Mouse (Mus musculus) small intestine, adult 2 months (tissue): Measurements from ENCODE around the gene Cntn2. TPM values are rescaled to one million over a fixed set of nuclear protein-coding genes. Genes with fewer than 3 reads are reported as not detected.

ENCODE experiments used
- H3K27ac ChIP-seq: fragments of 200-500 bp; 2 replicates; pipeline ENCODE4 v1.5.1; 2012; ENCODE audit warnings: low read depth, low read length, control low read depth, inconsistent platforms; ENCODE audit not compliant: insufficient read depth
- H3K27me3 ChIP-seq: fragments of 200-500 bp; 2 replicates; pipeline ENCODE4 v1.6.1; 2012; ENCODE audit warnings: mild to moderate bottlenecking, moderate library complexity, low read length, inconsistent platforms; ENCODE audit not compliant: control insufficient read depth, insufficient read depth
- H3K36me3 ChIP-seq: fragments of 200-500 bp; 2 replicates; pipeline ENCODE4 v1.6.1; 2012; ENCODE audit warnings: mild to moderate bottlenecking, low read length, control low read depth, inconsistent platforms; ENCODE audit not compliant: control insufficient read depth, insufficient read depth
- H3K4me1 ChIP-seq: fragments of 200-500 bp; 2 replicates; pipeline ENCODE4 v1.6.1; 2012; ENCODE audit warnings: low read length, inconsistent platforms, mixed read lengths; ENCODE audit not compliant: control insufficient read depth, insufficient read depth, insufficient read length
- H3K4me3 ChIP-seq: fragments of 200-500 bp; 2 replicates; pipeline ENCODE4 v1.5.1; 2012; ENCODE audit warnings: low read depth, mild to moderate bottlenecking, control low read depth, inconsistent platforms, low read length, moderate library complexity
- CTCF ChIP-seq: fragments of 200-500 bp; IDR thresholded peaks from 2 replicates; pipeline ENCODE4 v1.5.1; 2012; ENCODE audit warnings: low read depth, mild to moderate bottlenecking, control low read depth, inconsistent platforms, low read length, moderate library complexity, mixed read lengths; ENCODE audit not compliant: insufficient replicate concordance, insufficient read length; ENCODE audit errors: extremely low read depth
- POLR2A ChIP-seq: fragments of 200-500 bp; IDR thresholded peaks from 2 replicates; pipeline ENCODE4 v1.6.1; 2012; ENCODE audit warnings: low read depth, mild to moderate bottlenecking, control low read depth, inconsistent platforms, low read length, moderate library complexity
- WGBS: fragments of 180-500 bp; shearing (Covaris S2); methylation state at CpG from one replicate; pipeline ENCODE4 v1.1.7; 2018; 5-methylcytosine and 5-hydroxymethylcytosine counted together
- polyA plus RNA-seq: library from polyadenylated mRNA; depleted of rRNA; stranded (reverse); fragments of >200 nt; gene quantifications from 2 replicates; pipeline ENCODE4 v1.2.3, GENCODE M21; 2012

The Cntn2 gene
- polyA plus RNA-seq, 1 experiment = 0.13 TPM

DNA sequence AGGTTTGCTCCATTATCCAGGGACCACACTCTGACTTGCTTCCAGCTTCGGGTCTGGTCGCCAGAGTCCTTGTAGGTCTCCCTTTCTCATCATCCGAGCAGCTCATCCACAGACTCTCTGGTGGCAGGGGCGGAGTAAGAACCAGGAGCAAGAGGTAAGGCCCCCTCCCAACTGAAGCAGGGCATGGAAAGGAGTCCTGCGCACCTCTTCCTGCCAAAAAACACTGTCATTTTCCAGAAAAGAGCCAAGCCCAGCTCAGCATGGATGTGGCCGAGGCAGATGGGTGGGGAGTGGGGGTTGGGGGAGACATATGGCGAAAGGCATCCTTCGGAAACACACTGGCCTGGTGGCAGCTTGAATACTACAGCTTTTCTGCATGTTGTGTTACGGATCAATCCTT lies 26.5 kb upstream of the Cntn2 start:
- H3K36me3 ChIP-seq = no peaks in the 10 kb centered on the region
- WGBS = 77% methylated on average over 9 of the region's 9 CpGs
- TF ChIP-seq POLR2A (no peak), CTCF (no peak)
- H3K27ac ChIP-seq = no peak overlapping the region
- H3K27me3 ChIP-seq = no peaks in the 10 kb centered on the region
- H3K4me3 ChIP-seq = no peak overlapping the region
- no peaks in the 10 kb centered on the region for H3K4me1 ChIP-seq

DNA sequence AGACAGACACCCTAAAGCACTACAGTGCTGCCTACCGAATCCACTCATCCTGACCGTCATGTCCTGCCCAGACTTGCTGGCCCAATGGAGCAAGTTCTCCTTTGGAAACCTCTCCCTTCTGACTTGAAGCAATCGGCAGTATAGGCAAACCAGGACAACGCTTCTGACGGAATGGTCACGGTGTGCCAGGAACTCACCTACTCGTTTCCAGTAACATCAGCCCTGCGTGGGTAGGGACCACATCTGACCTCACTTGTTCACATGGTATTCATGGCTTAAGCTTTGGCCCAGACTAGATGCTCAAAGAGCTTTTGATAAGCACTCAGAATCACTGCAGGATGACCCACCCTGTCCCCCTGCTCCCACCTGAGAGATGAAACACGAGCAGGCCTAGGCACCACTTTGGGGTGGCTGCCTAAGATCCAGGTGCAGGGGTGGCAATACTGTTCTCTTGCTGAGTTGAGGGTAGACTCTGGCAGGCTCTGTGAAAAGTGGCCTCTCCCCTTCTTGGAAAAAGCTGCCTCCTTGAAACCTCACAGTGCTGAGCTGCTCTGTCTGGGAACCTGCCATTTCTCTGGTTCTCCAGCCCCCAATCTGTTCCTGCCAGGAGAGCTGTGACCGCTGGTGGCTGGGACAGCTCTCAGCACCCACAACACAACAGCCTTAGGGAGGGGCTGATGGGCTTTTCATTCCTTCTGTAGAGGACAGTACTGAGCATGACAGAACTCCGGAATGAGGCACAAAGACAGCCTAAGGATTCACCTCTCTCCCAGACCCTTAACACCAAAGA lies 24.5 kb upstream of the Cntn2 start:
- 85% methylated on average over 11 of the region's 11 CpGs for WGBS
- peaks cover 6% of the 10 kb centered on the region for H3K4me1 ChIP-seq
- no peaks in the 10 kb centered on the region for H3K36me3 ChIP-seq
- no peak overlapping the region for H3K27ac ChIP-seq
- TF ChIP-seq CTCF = no peak
- TF ChIP-seq POLR2A = no peak
- H3K4me3 ChIP-seq = no peak overlapping the region
- no peaks in the 10 kb centered on the region for H3K27me3 ChIP-seq

DNA sequence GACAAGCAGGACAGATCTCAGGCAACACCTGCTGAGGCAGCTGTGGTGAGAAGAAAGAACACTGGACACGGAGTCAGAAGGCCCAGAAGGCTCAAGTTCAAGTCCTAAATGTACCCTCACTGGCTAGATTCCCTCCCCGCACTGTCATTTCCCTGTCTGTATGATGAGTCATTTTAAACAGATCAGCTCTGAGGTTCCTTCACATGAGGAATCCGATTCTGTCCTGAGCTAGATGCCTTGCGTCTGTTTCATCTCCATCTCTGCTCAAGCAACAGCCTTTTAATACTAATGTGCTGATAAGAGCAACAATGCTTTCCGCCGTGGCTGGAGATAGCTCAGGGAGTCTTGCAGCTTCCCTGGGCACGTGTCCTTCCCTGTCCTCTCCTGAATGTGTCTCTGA lies 22.7 kb upstream of the Cntn2 start:
- 43% methylated on average over 7 of the region's 7 CpGs for WGBS
- H3K4me3 ChIP-seq = no peak overlapping the region
- H3K27me3 ChIP-seq = no peaks in the 10 kb centered on the region
- TF ChIP-seq CTCF (no peak), POLR2A (no peak)
- H3K27ac ChIP-seq = no peak overlapping the region
- H3K36me3 ChIP-seq = no peaks in the 10 kb centered on the region
- H3K4me1 ChIP-seq = peaks cover 6% of the 10 kb centered on the region

DNA sequence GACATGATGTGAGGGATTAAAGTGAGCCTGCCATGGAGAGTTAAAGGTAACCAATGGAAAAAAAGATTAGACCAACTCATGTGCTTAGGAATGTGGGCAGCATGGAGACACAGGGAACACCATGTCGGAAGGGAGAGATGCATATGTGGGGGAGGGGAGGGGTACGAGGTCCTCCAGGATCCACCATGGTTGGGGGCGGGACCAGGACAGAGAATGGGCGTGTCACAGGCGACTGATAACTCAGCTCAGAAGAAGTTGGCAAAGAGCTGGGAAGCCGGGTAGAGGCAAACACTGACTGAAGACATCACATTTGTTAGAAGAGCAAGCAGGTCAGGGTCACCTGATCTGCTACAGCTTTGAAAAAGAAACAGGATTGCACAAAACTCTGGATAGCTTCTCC lies 21.9 kb upstream of the Cntn2 start:
- Histone ChIP-seq H3K27me3 (no peaks in the 10 kb centered on the region), H3K4me1 (peaks cover 6% of the 10 kb centered on the region), H3K36me3 (no peaks in the 10 kb centered on the region), H3K4me3 (no peak overlapping the region), H3K27ac (no peak overlapping the region)
- 25% methylated on average over 6 of the region's 6 CpGs for WGBS
- TF ChIP-seq CTCF (no peak), POLR2A (no peak)

DNA sequence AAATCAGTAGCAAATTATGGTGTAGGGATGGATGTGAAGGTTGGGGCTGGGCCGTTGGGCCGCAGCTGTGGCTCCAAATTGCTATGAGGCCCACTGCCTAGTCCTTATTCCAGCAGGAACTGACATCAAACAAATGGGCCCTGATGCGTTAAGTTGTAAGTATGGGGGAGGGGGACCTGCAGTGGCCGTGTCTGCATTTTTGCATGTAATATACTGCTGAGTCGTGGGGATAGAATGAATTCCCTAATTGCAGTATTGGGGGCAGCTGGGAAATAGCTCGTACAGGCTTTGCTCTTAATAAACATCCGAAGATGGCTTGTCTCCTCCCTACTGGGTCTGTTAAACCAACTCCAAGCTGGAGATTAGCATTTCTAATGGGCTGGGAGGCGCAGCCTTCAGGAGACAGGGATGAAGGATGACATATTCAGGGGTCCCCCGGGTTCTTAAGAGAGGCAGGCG lies 19.3 kb upstream of the Cntn2 start:
- TF ChIP-seq POLR2A = no peak
- no peak for TF ChIP-seq CTCF
- H3K4me1 ChIP-seq = peaks cover 13% of the 10 kb centered on the region
- H3K27me3 ChIP-seq = no peaks in the 10 kb centered on the region
- no peak overlapping the region for H3K4me3 ChIP-seq
- no peak overlapping the region for H3K27ac ChIP-seq
- WGBS = 65% methylated on average over 10 of the region's 10 CpGs
- H3K36me3 ChIP-seq = no peaks in the 10 kb centered on the region

DNA sequence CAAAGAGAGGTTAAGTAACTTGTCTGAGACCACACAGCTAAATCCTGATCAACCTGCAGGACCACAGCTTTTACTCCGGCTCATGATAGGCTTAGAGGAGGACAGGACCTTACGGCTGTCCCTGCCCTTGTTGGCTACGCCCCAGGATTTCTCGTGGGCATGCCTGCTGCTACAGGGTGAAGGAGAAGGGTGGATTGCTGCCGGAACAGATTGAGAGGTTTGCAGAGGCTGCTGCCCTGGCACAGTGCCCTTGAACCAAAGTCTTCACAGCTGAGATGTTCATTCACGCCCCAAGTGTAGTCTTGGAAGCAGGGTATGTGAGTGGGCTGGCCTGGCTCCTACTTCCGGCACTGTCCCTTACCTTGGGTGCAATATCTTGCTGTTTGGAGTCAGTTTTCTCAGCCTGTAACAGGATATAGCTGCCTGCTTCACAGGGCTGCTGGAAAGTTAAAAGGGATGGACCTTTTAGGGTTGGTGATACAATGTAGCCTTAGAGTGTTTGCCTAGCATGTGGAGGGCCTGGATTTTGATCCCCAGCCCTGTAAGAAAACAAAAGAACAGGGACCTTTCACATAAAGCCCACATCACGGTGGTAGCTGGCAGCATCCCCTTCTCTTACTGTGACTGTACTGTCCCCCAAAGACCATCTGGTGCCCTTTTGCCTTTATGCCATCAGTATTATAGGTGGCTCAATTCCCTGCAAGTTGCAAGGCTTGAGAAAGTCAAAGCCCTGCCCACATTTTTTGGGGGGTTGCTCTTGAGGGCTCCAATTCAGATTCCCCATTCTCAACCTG lies 18.0 kb upstream of the Cntn2 start:
- no peak overlapping the region for H3K27ac ChIP-seq
- no peaks in the 10 kb centered on the region for H3K36me3 ChIP-seq
- WGBS = 35% methylated on average over 8 of the region's 8 CpGs
- no peak for TF ChIP-seq POLR2A
- TF ChIP-seq CTCF = no peak
- peaks cover 13% of the 10 kb centered on the region for H3K4me1 ChIP-seq
- H3K27me3 ChIP-seq = no peaks in the 10 kb centered on the region
- H3K4me3 ChIP-seq = no peak overlapping the region

DNA sequence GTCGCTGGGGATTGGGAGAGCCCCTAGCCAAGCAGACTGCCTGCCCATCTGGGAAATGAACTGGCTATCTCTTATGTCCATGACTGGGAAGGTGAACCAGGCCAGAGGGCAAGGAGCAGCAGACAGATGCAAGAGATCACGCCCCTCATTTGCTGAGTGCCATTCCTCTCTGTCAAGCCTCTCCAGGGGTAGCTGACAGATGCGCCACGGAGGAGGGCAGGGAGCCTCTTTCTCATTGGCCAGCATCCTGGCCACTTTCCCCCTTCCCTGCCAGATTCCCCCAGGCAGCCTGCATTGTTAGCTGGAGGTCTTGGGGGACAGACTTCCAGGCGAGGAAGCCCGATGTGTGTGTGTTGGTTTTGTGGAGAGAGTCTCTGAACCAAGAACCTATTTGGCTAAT lies 16.0 kb upstream of the Cntn2 start:
- no peak for TF ChIP-seq CTCF
- no peak for TF ChIP-seq POLR2A
- H3K27ac ChIP-seq = no peak overlapping the region
- no peak overlapping the region for H3K4me3 ChIP-seq
- H3K27me3 ChIP-seq = no peaks in the 10 kb centered on the region
- peaks cover 10% of the 10 kb centered on the region for H3K4me1 ChIP-seq
- H3K36me3 ChIP-seq = no peaks in the 10 kb centered on the region
- 60% methylated on average over 6 of the region's 6 CpGs for whole genome bisulfite sequencing
